Mouse (Mus musculus): ENCODE results near the gene Gabbr2.

DNA sequence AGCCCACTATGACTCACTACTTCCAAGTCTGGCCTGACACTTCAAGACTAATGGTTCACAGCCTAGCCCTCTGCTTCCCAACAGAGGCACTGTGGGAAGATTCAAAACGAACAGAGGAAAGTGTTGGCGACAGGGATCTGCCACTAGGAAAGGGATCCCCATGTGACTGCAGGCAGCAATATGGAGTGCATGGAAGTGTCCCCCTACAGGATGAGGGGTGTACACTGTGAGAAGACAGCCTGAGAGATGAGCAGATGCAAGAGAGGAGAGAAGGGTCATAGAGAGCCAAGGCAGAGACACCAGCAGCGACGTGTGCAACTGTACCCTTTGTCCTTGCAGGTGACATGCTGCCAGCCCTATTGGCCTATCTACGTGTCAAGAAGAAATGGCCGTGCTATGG is 32.3 kb upstream of the Gabbr2 start:
- no peak for TF ChIP-seq CTCF (IDR thresholded peaks at IDR 0.05; ENCODE audit: insufficient read depth, low read length)
- TF ChIP-seq POLR2A (IDR thresholded peaks at IDR 0.05; ENCODE audit: borderline replicate concordance, extremely low read depth, low read depth, low read length), result no peak
